Mouse (Mus musculus) liver, embryonic 12.5 days (tissue): ENCODE data around the gene Gm10309. TPM values are rescaled to one million over a fixed set of nuclear protein-coding genes. Genes with fewer than 3 reads are reported as not detected.

ENCODE experiments used
- ATAC-seq: fragments of 200-750 bp; cut with Nextera tagmentation; 2 replicates; pipeline ENCODE4 v1.8.0; 2017; ENCODE audit warnings: moderate number of reproducible peaks, mild to moderate bottlenecking, moderate library complexity
- H3K27ac ChIP-seq: fragments of 300-500 bp; sonication (generic); 2 replicates; pipeline ENCODE4 v1.5.1; 2016; ENCODE audit warnings: mild to moderate bottlenecking
- H3K27me3 ChIP-seq: fragments of 300-500 bp; sonication (generic); replicated peaks from 2 replicates; pipeline ENCODE4 v1.6.1; 2016; ENCODE audit warnings: mild to moderate bottlenecking, moderate library complexity
- H3K36me3 ChIP-seq: fragments of 300-500 bp; sonication (generic); 2 replicates; pipeline ENCODE4 v1.6.1; 2016; ENCODE audit warnings: mild to moderate bottlenecking, moderate library complexity
- H3K4me1 ChIP-seq: fragments of 300-500 bp; sonication (generic); 2 replicates; pipeline ENCODE4 v1.6.1; 2016
- H3K4me2 ChIP-seq: fragments of 300-500 bp; sonication (generic); 2 replicates; pipeline ENCODE4 v1.6.1; 2016; ENCODE audit warnings: mild to moderate bottlenecking, moderate library complexity
- H3K4me3 ChIP-seq: fragments of 300-500 bp; sonication (generic); 2 replicates; pipeline ENCODE4 v1.5.1; 2016; ENCODE audit warnings: mild to moderate bottlenecking, moderate library complexity
- H3K9ac ChIP-seq: fragments of 300-500 bp; sonication (generic); 2 replicates; pipeline ENCODE4 v1.6.1; 2016; ENCODE audit warnings: mild to moderate bottlenecking, moderate library complexity
- H3K9me3 ChIP-seq: fragments of 300-500 bp; sonication (generic); replicated peaks from 2 replicates; pipeline ENCODE4 v1.6.1; 2016; ENCODE audit warnings: mild to moderate bottlenecking, moderate library complexity
- WGBS: fragments of 180-500 bp; shearing (Covaris S2); methylation state at CpG from one replicate; pipeline ENCODE4 v1.1.7; 2016; ENCODE audit not compliant: insufficient replicate concordance; 5-methylcytosine and 5-hydroxymethylcytosine counted together
- polyA plus RNA-seq: library from polyadenylated mRNA; unstranded; fragments of >200 nt; fragmentation: Nextera tagmentation; extraction: Ambion mirVana; gene quantifications from 2 replicates; pipeline ENCODE4 v1.2.1, GENCODE M21; 2016

Gm10309 gene
- polyA plus RNA-seq, 1 experiment from 2014 or later: 0.07 TPM

- Histone ChIP-seq H3K27ac (no peak overlapping the region), H3K4me2 (no peak overlapping the region), H3K9ac (no peak overlapping the region), H3K4me3 (no peak overlapping the region), H3K36me3 (no peaks in the 10 kb centered on the region), H3K9me3 (no peaks in the 10 kb centered on the region), H3K4me1 (no peaks in the 10 kb centered on the region), H3K27me3 (no peaks in the 10 kb centered on the region)
- no peak for ATAC-seq
- WGBS: 48% methylated on average over 19 of the region's 19 CpGs
These were observed 2.5 kb upstream of the Gm10309 start for GRCm38 (mm10) chr17:86507342-86508211.

- no peak for ATAC-seq
- Histone ChIP-seq H3K36me3 (no peaks in the 10 kb centered on the region), H3K9me3 (no peaks in the 10 kb centered on the region), H3K27ac (no peak overlapping the region), H3K4me2 (no peak overlapping the region), H3K9ac (no peak overlapping the region), H3K4me1 (no peaks in the 10 kb centered on the region), H3K27me3 (no peaks in the 10 kb centered on the region), H3K4me3 (no peak overlapping the region)
- 38% methylated on average over 5 of the region's 5 CpGs for WGBS
These were observed 1.8 kb upstream of the Gm10309 start for GRCm38 (mm10) chr17:86506881-86507280.

GRCm38 (mm10) chr17:86503208-86503897, 1.7 kb downstream of the Gm10309 start:
- no peak overlapping the region for H3K9ac ChIP-seq
- H3K36me3 ChIP-seq: no peaks in the 10 kb centered on the region
- 78% methylated on average over 9 of the region's 9 CpGs for WGBS
- 0 out of 2 replicates have a peak, but pooled peaks cover 4% of the 10 kb centered on the region for H3K27me3 ChIP-seq
- no peak overlapping the region for H3K4me2 ChIP-seq
- H3K4me3 ChIP-seq: no peak overlapping the region
- no peak overlapping the region for H3K27ac ChIP-seq
- ATAC-seq: no peak
- no peaks in the 10 kb centered on the region for H3K4me1 ChIP-seq
- H3K9me3 ChIP-seq: no peaks in the 10 kb centered on the region

- WGBS: 79% methylated on average over 4 of the region's 4 CpGs
- H3K9me3 ChIP-seq: no peaks in the 10 kb centered on the region
These were observed 3.6 kb downstream of the Gm10309 start for GRCm38 (mm10) chr17:86501393-86501792.

GRCm38 (mm10) chr17:86499359-86500045, 5.5 kb downstream of the Gm10309 start:
- no peaks in the 10 kb centered on the region for H3K36me3 ChIP-seq
- H3K4me1 ChIP-seq: peaks cover 5% of the 10 kb centered on the region
- H3K4me3 ChIP-seq: no peak overlapping the region
- H3K27ac ChIP-seq: no peak overlapping the region
- H3K9ac ChIP-seq: no peak overlapping the region
- H3K4me2 ChIP-seq: no peak overlapping the region
- 0 out of 2 replicates have a peak, but pooled peaks cover 4% of the 10 kb centered on the region for H3K27me3 ChIP-seq
- H3K9me3 ChIP-seq: no peaks in the 10 kb centered on the region
- WGBS: 54% methylated on average over 15 of the region's 15 CpGs
- no peak for ATAC-seq

More at GRCm38 (mm10) chr17:86501393-86501792, 3.6 kb downstream of the Gm10309 start:
- Histone ChIP-seq H3K4me1 (no peaks in the 10 kb centered on the region), H3K4me2 (no peak overlapping the region), H3K27ac (no peak overlapping the region), H3K27me3 (0 out of 2 replicates have a peak, but pooled peaks cover 4% of the 10 kb centered on the region), H3K4me3 (no peak overlapping the region), H3K36me3 (no peaks in the 10 kb centered on the region), H3K9ac (no peak overlapping the region)
- no peak for ATAC-seq

GRCm38 (mm10) chr17:86497302-86497701, 7.7 kb downstream of the Gm10309 start:
- H3K4me1 ChIP-seq: peaks cover 26% of the 10 kb centered on the region
- H3K9ac ChIP-seq: no peak overlapping the region
- H3K4me2 ChIP-seq: no peak overlapping the region
- no peaks in the 10 kb centered on the region for H3K9me3 ChIP-seq
- ATAC-seq: no peak
- no peak overlapping the region for H3K4me3 ChIP-seq
- H3K27me3 ChIP-seq: 0 out of 2 replicates have a peak, but pooled peaks cover 4% of the 10 kb centered on the region
- H3K27ac ChIP-seq: no peak overlapping the region
- H3K36me3 ChIP-seq: no peaks in the 10 kb centered on the region
- WGBS: 64% methylated on average over 4 of the region's 4 CpGs

- Histone ChIP-seq H3K9me3 (no peaks in the 10 kb centered on the region), H3K4me1 (peaks cover 33% of the 10 kb centered on the region), H3K4me3 (no peak overlapping the region), H3K27ac (no peak overlapping the region), H3K9ac (no peak overlapping the region), H3K4me2 (no peak overlapping the region), H3K27me3 (0 out of 2 replicates have a peak, but pooled peaks cover 4% of the 10 kb centered on the region), H3K36me3 (no peaks in the 10 kb centered on the region)
- ATAC-seq: no peak
- WGBS: 73% methylated on average over 9 of the region's 9 CpGs
These were observed 8.8 kb downstream of the Gm10309 start for GRCm38 (mm10) chr17:86496123-86496771.

- peaks cover 33% of the 10 kb centered on the region for H3K4me1 ChIP-seq
- no peaks in the 10 kb centered on the region for H3K36me3 ChIP-seq
- WGBS: 14% methylated on average over 6 of the region's 6 CpGs
- ATAC-seq: peak; percentile 56; the same call in 1 of the 2 replicates
- peak overlapping the region; percentile 49; the same call in 1 of the 2 replicates for H3K27ac ChIP-seq
- peak overlapping the region; percentile 21 for H3K4me2 ChIP-seq
- no peak overlapping the region for H3K4me3 ChIP-seq
- H3K9ac ChIP-seq: peak overlapping the region; percentile 3; the same call in 1 of the 2 replicates
- 0 out of 2 replicates have a peak, but pooled peaks cover 10% of the 10 kb centered on the region for H3K27me3 ChIP-seq
- H3K9me3 ChIP-seq: no peaks in the 10 kb centered on the region
These were observed 10.1 kb downstream of the Gm10309 start for GRCm38 (mm10) chr17:86494895-86495294.

- Histone ChIP-seq H3K4me2 (peak overlapping the region; percentile 21), H3K9me3 (no peaks in the 10 kb centered on the region), H3K36me3 (no peaks in the 10 kb centered on the region), H3K27me3 (0 out of 2 replicates have a peak, but pooled peaks cover 10% of the 10 kb centered on the region), H3K27ac (peak overlapping the region; percentile 49; the same call in 1 of the 2 replicates), H3K9ac (peak overlapping the region; percentile 3; the same call in 1 of the 2 replicates), H3K4me3 (no peak overlapping the region), H3K4me1 (peaks cover 33% of the 10 kb centered on the region)
- WGBS: 41% methylated on average over 6 of the region's 6 CpGs
- ATAC-seq: peak; percentile 67
These were observed 10.5 kb downstream of the Gm10309 start for GRCm38 (mm10) chr17:86494494-86494893.

GRCm38 (mm10) chr17:86493891-86494420, 11.1 kb downstream of the Gm10309 start:
- Histone ChIP-seq H3K9me3 (no peaks in the 10 kb centered on the region), H3K27me3 (0 out of 2 replicates have a peak, but pooled peaks cover 10% of the 10 kb centered on the region), H3K4me2 (no peak overlapping the region), H3K36me3 (no peaks in the 10 kb centered on the region), H3K4me3 (no peak overlapping the region), H3K9ac (no peak overlapping the region), H3K27ac (no peak overlapping the region), H3K4me1 (peaks cover 34% of the 10 kb centered on the region)
- ATAC-seq: no peak
- WGBS: 72% methylated on average over 8 of the region's 8 CpGs

GRCm38 (mm10) chr17:86492376-86492775, 12.7 kb downstream of the Gm10309 start:
- no peaks in the 10 kb centered on the region for H3K9me3 ChIP-seq
- peak; percentile 52; the same call in 1 of the 2 replicates for ATAC-seq
- no peak overlapping the region for H3K27ac ChIP-seq
- peaks cover 50% of the 10 kb centered on the region for H3K4me1 ChIP-seq
- no peaks in the 10 kb centered on the region for H3K36me3 ChIP-seq
- 19% methylated on average over 7 of the region's 7 CpGs for WGBS
- no peak overlapping the region for H3K9ac ChIP-seq
- H3K4me2 ChIP-seq: no peak overlapping the region
- no peak overlapping the region for H3K4me3 ChIP-seq
- 0 out of 2 replicates have a peak, but pooled peaks cover 6% of the 10 kb centered on the region for H3K27me3 ChIP-seq
